Mouse (Mus musculus): ENCODE measurements at regions not wholly inside any gene's neighbourhood (a gene's known extent, or its start where the extent isn't known, plus 50 kb on each side); places are given as distances from the start of the nearest gene placed in this dataset.

DNA sequence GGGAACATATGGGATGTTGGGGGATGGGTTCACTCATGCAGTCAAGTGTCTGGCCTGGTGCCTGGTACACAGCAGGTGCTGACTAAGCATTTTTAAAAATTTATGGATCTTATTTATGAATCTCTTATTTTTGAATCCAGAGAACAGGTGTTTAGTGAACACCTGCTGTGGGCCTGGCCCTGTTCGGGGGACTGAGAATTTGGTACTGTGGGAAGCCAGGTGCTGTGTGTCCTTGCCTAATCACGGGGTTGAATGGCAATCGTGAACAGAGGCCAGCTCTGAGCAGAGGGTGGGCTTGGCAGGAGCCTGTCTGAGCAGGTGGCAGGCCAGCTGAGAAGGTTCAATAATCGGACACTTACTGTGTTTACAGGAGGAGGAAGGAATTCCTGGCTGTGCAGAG, 261.5 kb downstream of the Matn1 start:
- TF ChIP-seq POLR2A (IDR thresholded peaks at IDR 0.05; ENCODE audit: insufficient read depth, low read length) (no peak), CTCF (IDR thresholded peaks at IDR 0.05; ENCODE audit: low read depth, low read length) (no peak)

Measured in ES-Bruce4 (cell line).